Mouse (Mus musculus) v-Abl transformed pro-B cells (cell line): ENCODE results near the gene Srp9.

Source experiments
- in situ Hi-C, 2 experiments: fragments of 400-800 bp; cut with MboI; formaldehyde crosslinking; loops; one replicate each; pipeline ENCODE4 v1.15.1; 2025; ENCODE audit not compliant: unreplicated experiment in 2 of 2

Gene Srp9

GRCm38 (mm10) chr1:182124506-182124905, at the start of gene Srp9:
Srp9 (plus strand) TSS chr1:182124737.
- in situ Hi-C loops = no loop called here

GRCm38 (mm10) chr1:182081744-182082419, 42.7 kb upstream of the Srp9 start:
- in situ Hi-C loops = no loop called here

GRCm38 (mm10) chr1:182083459-182083858, 41.1 kb upstream of the Srp9 start:
- in situ Hi-C loops = no loop called here

- in situ Hi-C loops = no loop called here
Observed at GRCm38 (mm10) chr1:182086759-182087158, 37.8 kb upstream of the Srp9 start.

- in situ Hi-C loops = no loop called here
Observed at GRCm38 (mm10) chr1:182087351-182087750, 37.2 kb upstream of the Srp9 start.

GRCm38 (mm10) chr1:182087753-182088633, 36.5 kb upstream of the Srp9 start:
- in situ Hi-C loops = no loop called here

GRCm38 (mm10) chr1:182088844-182089418, 35.6 kb upstream of the Srp9 start:
- in situ Hi-C loops = no loop called here

GRCm38 (mm10) chr1:182089600-182090297, 34.8 kb upstream of the Srp9 start:
- in situ Hi-C loops = no loop called here

- in situ Hi-C loops = no loop called here
Observed at GRCm38 (mm10) chr1:182090298-182090677, 34.2 kb upstream of the Srp9 start.

GRCm38 (mm10) chr1:182091261-182091660, 33.3 kb upstream of the Srp9 start:
- in situ Hi-C loops = no loop called here

GRCm38 (mm10) chr1:182091746-182092412, 32.7 kb upstream of the Srp9 start:
- in situ Hi-C loops = no loop called here

- in situ Hi-C loops = no loop called here
Observed at GRCm38 (mm10) chr1:182092413-182092800, 32.1 kb upstream of the Srp9 start.

- in situ Hi-C loops = no loop called here
Observed at GRCm38 (mm10) chr1:182093407-182093806, 31.1 kb upstream of the Srp9 start.

GRCm38 (mm10) chr1:182094473-182095136, 29.9 kb upstream of the Srp9 start:
- in situ Hi-C loops = no loop called here

- in situ Hi-C loops = no loop called here
Observed at GRCm38 (mm10) chr1:182095240-182095741, 29.2 kb upstream of the Srp9 start.

GRCm38 (mm10) chr1:182096707-182097106, 27.8 kb upstream of the Srp9 start:
- in situ Hi-C loops = no loop called here

GRCm38 (mm10) chr1:182099062-182099461, 25.5 kb upstream of the Srp9 start:
- in situ Hi-C loops = no loop called here

GRCm38 (mm10) chr1:182100403-182100802, 24.1 kb upstream of the Srp9 start:
- in situ Hi-C loops = no loop called here

- in situ Hi-C loops = no loop called here
Observed at GRCm38 (mm10) chr1:182101468-182101867, 23.1 kb upstream of the Srp9 start.

GRCm38 (mm10) chr1:182102706-182103105, 21.8 kb upstream of the Srp9 start:
- in situ Hi-C loops = no loop called here
